Mouse (Mus musculus) testis, adult 2 months (tissue): Measurements from ENCODE around the gene Gm10112.

ENCODE experiments used
- CTCF ChIP-seq: fragments of 200-500 bp; IDR thresholded peaks from 2 replicates; pipeline ENCODE4 v1.5.1; 2012; ENCODE audit warnings: low read depth, mild to moderate bottlenecking, inconsistent platforms, low read length, moderate library complexity; ENCODE audit not compliant: control insufficient read depth, insufficient read depth, insufficient replicate concordance
- POLR2A ChIP-seq: fragments of 200-500 bp; IDR thresholded peaks from 2 replicates; pipeline ENCODE4 v1.6.1; 2012; ENCODE audit warnings: low read depth, mild to moderate bottlenecking, inconsistent platforms, low read length, moderate library complexity; ENCODE audit not compliant: control insufficient read depth

DNA sequence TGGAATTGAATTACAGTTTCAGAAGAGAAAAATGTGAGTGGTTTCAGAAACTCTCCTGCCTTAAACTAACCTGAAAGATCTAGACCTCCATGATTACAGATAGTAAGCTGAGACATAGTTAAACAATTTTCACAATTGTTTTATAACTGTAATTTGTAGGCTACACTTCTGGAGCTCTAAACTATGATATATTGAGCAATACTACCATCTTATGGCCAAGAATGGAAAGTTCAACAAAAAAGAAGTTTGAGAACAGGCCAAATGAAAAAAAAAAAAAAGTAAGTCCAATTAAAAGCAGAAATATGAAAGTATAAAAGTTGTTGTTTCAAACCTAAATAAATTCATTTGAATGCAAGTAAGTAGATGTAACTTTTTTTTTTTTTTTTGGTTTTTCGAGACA, 21.4 kb downstream of the Gm10112 start:
- TF ChIP-seq CTCF (no peak), POLR2A (no peak)
